Mouse (Mus musculus) lung, postnatal 0 days (tissue): Measurements from ENCODE around the gene Cstad. TPM values are rescaled to one million over a fixed set of nuclear protein-coding genes. Genes with fewer than 3 reads are reported as not detected.

Source experiments
- ATAC-seq: fragments of 200-750 bp; cut with Nextera tagmentation; 2 replicates; pipeline ENCODE4 v1.8.0; 2017; ENCODE audit warnings: moderate library complexity
- DNase-seq: peaks from one replicate; pipeline ENCODE4 v3.0.0-alpha.2; 2016; ENCODE audit warnings: low spot score
- H3K27ac ChIP-seq: fragments of 300-500 bp; sonication (generic); 2 replicates; pipeline ENCODE4 v1.5.1; 2014; ENCODE audit warnings: antibody characterized with exemption, mild to moderate bottlenecking, low read length, mixed read lengths
- H3K27me3 ChIP-seq: fragments of 300-500 bp; sonication (generic); replicated peaks from 2 replicates; pipeline ENCODE4 v1.6.1; 2014; ENCODE audit warnings: low read length, mixed read lengths; ENCODE audit not compliant: insufficient read depth
- H3K36me3 ChIP-seq: fragments of 300-500 bp; sonication (generic); 2 replicates; pipeline ENCODE4 v1.6.1; 2014; ENCODE audit warnings: low read length, mixed read lengths; ENCODE audit not compliant: insufficient read depth
- H3K4me1 ChIP-seq: fragments of 300-500 bp; sonication (generic); 2 replicates; pipeline ENCODE4 v1.6.1; 2014; ENCODE audit warnings: antibody characterized with exemption, low read depth, low read length, mixed read lengths; ENCODE audit not compliant: insufficient read depth
- H3K4me2 ChIP-seq: fragments of 300-500 bp; sonication (generic); replicated peaks from 2 replicates; pipeline ENCODE4 v1.6.1; 2014; ENCODE audit warnings: low read depth, mild to moderate bottlenecking, low read length, moderate library complexity, mixed read lengths
- H3K4me3 ChIP-seq: fragments of 300-500 bp; sonication (generic); 2 replicates; pipeline ENCODE4 v1.5.1; 2014; ENCODE audit warnings: low read depth, low read length
- H3K9ac ChIP-seq: fragments of 300-500 bp; sonication (generic); replicated peaks from 2 replicates; pipeline ENCODE4 v1.6.1; 2014; ENCODE audit warnings: low read depth, mild to moderate bottlenecking
- H3K9me3 ChIP-seq: fragments of 300-500 bp; sonication (generic); 2 replicates; pipeline ENCODE4 v1.6.1; 2016; ENCODE audit warnings: low read length, mixed read lengths
- CTCF ChIP-seq: IDR thresholded peaks from 2 replicates; pipeline ENCODE4 v1.5.1; 2016; ENCODE audit warnings: antibody characterized with exemption, mild to moderate bottlenecking
- EP300 ChIP-seq: IDR thresholded peaks from 2 replicates; pipeline ENCODE4 v1.6.1; 2016; ENCODE audit warnings: antibody characterized with exemption, mild to moderate bottlenecking, control low read depth
- WGBS: fragments of 180-500 bp; shearing (Covaris S2); extraction: QIAGEN DNeasy Blood & Tissue Kit; methylation state at CpG from one replicate; pipeline ENCODE4 v1.1.7; 2014; 5-methylcytosine and 5-hydroxymethylcytosine counted together
- polyA plus RNA-seq: library from polyadenylated mRNA; unstranded; fragments of >200 nt; fragmentation: Nextera tagmentation; extraction: Ambion mirVana; gene quantifications from 2 replicates; pipeline ENCODE4 v1.2.1, GENCODE M21; 2015

Gene Cstad
- polyA plus RNA-seq, 1 experiment from 2014 or later = 2.3 TPM

DNA sequence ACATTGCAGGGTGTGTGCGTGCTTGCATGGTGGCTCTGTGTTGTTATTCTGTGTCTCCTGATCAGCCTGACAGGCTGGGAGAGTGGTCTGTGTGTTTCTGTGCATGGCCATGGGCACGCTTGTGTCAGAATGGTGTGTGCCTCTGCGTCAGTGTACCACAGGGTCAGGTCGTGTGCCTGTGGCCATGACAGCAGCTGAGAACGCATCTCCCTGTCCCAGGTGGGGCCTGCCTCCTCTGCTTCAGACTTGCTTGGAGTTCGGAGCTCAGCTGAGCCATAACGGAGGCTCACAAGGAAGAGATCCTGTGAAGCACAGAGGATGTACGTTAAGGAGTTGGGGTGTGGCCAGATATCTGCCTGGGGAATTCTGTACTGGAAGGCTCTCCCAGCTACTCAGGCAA, 13.1 kb downstream of the Cstad start:
- no peaks in the 10 kb centered on the region for H3K9me3 ChIP-seq
- no peak for TF ChIP-seq CTCF
- no peak for TF ChIP-seq EP300
- H3K4me2 ChIP-seq = no peak overlapping the region
- H3K27me3 ChIP-seq = no peaks in the 10 kb centered on the region
- no peaks in the 10 kb centered on the region for H3K36me3 ChIP-seq
- no peak overlapping the region for H3K27ac ChIP-seq
- WGBS = 67% methylated on average over 8 of the region's 8 CpGs
- no peak overlapping the region for H3K4me3 ChIP-seq
- no peak overlapping the region for H3K9ac ChIP-seq
- DNase-seq (no peak), ATAC-seq (no peak)
- peaks cover 14% of the 10 kb centered on the region; the same call in 1 of the 2 replicates for H3K4me1 ChIP-seq

- Histone ChIP-seq H3K27ac (no peak overlapping the region), H3K9me3 (no peaks in the 10 kb centered on the region), H3K4me3 (no peak overlapping the region), H3K27me3 (no peaks in the 10 kb centered on the region), H3K4me1 (peaks cover 14% of the 10 kb centered on the region; the same call in 1 of the 2 replicates), H3K4me2 (no peak overlapping the region), H3K9ac (no peak overlapping the region), H3K36me3 (no peaks in the 10 kb centered on the region)
- no peak for TF ChIP-seq EP300
- TF ChIP-seq CTCF = no peak
- DNase-seq (no peak), ATAC-seq (no peak)
- 81% methylated on average over 10 of the region's 10 CpGs for WGBS
Measured at GRCm38 (mm10) chr2:30608690-30609201, 13.9 kb downstream of the Cstad start.

DNA sequence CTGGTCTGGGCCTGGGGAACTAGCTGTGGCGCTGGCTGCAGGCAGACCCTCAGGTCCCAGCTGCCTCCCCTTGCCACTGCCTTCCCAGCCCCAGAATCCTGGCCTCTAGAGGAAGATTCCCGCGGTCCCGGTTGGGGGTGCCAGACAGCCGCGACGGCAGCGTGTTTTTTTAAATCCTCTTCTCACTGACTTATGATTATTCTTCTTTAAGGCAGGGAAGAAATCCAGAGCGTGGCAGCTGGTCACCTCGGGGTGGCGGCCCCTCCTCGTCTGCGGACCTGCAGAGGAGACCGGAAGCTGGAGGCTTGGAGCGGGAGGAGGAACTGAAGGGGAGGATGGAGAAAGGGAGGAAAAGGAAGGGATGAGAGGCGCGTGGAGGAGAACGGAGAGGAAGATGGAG, 18.7 kb downstream of the Cstad start:
- DNase-seq (peak; percentile 88), ATAC-seq (peak; percentile 80)
- Histone ChIP-seq H3K27ac (no peak overlapping the region), H3K4me3 (no peak overlapping the region), H3K9ac (no peak overlapping the region), H3K4me1 (peaks cover under 1% of the 10 kb centered on the region; the same call in 1 of the 2 replicates), H3K4me2 (peak overlapping the region; percentile 34), H3K9me3 (no peaks in the 10 kb centered on the region), H3K36me3 (no peaks in the 10 kb centered on the region), H3K27me3 (no peaks in the 10 kb centered on the region)
- WGBS = 2% methylated on average over 16 of the region's 18 CpGs
- peak; percentile 69 for TF ChIP-seq CTCF
- no peak for TF ChIP-seq EP300

GRCm38 (mm10) chr2:30614151-30614923, 19.5 kb downstream of the Cstad start:
- no peaks in the 10 kb centered on the region for H3K9me3 ChIP-seq
- no peak overlapping the region for H3K4me3 ChIP-seq
- H3K9ac ChIP-seq = no peak overlapping the region
- TF ChIP-seq EP300 (no peak), CTCF (no peak)
- H3K27me3 ChIP-seq = no peaks in the 10 kb centered on the region
- DNase-seq = no peak
- H3K4me1 ChIP-seq = peaks cover 4% of the 10 kb centered on the region; the same call in 1 of the 2 replicates
- no peak overlapping the region for H3K27ac ChIP-seq
- no peak for ATAC-seq
- H3K4me2 ChIP-seq = peak overlapping the region; percentile 34
- no peaks in the 10 kb centered on the region for H3K36me3 ChIP-seq
- WGBS = 47% methylated on average over 9 of the region's 9 CpGs

GRCm38 (mm10) chr2:30615869-30616268, 21.0 kb downstream of the Cstad start:
- Histone ChIP-seq H3K27me3 (no peaks in the 10 kb centered on the region), H3K9me3 (no peaks in the 10 kb centered on the region), H3K4me3 (no peak overlapping the region), H3K4me2 (no peak overlapping the region), H3K9ac (no peak overlapping the region), H3K36me3 (no peaks in the 10 kb centered on the region), H3K27ac (no peak overlapping the region), H3K4me1 (peaks cover 4% of the 10 kb centered on the region; the same call in 1 of the 2 replicates)
- WGBS = 85% methylated on average over 2 of the region's 2 CpGs
- no peak for DNase-seq
- no peak for ATAC-seq
- no peak for TF ChIP-seq CTCF
- TF ChIP-seq EP300 = no peak

DNA sequence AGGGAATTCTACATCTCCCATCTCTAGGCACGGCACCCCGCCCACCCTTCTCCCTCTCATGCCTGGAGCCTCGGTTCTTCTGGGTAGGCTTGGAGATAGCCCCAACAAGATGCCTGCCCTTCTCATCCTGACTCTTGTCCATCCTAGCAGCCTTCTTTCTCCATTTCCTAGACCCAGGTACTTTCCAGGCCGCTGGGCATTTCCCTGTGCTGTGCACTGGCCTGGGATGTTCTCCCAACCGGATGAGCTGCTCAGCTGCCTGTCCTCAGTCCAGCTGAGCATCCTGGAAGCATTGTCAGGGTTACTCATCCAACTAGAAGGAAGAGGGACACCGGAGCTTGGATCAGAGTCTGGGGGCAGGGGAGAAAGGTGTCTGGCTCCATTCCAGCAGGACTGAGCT, 21.6 kb downstream of the Cstad start:
- WGBS = 63% methylated on average over 6 of the region's 6 CpGs
- Histone ChIP-seq H3K4me2 (no peak overlapping the region), H3K27ac (no peak overlapping the region), H3K27me3 (no peaks in the 10 kb centered on the region), H3K4me3 (no peak overlapping the region), H3K9me3 (no peaks in the 10 kb centered on the region), H3K4me1 (peaks cover 4% of the 10 kb centered on the region; the same call in 1 of the 2 replicates), H3K9ac (no peak overlapping the region), H3K36me3 (no peaks in the 10 kb centered on the region)
- no peak for TF ChIP-seq EP300
- TF ChIP-seq CTCF = no peak
- no peak for ATAC-seq
- no peak for DNase-seq
